Mouse (Mus musculus) olfactory bulb, adult 2 months (tissue): ENCODE results near the gene Cobll1.

Source experiments
- CTCF ChIP-seq: fragments of 200-500 bp; IDR thresholded peaks from 2 replicates; pipeline ENCODE4 v1.5.1; 2012; ENCODE audit warnings: low read depth, mild to moderate bottlenecking, low read length, moderate library complexity; ENCODE audit not compliant: insufficient read depth
- POLR2A ChIP-seq: fragments of 200-500 bp; IDR thresholded peaks from 2 replicates; pipeline ENCODE4 v1.6.1; 2012; ENCODE audit warnings: mild to moderate bottlenecking, low read depth, low read length, moderate library complexity; ENCODE audit not compliant: insufficient read depth

GRCm38 (mm10) chr2:65236644-65237043, 2.6 kb downstream of the Cobll1 start:
- TF ChIP-seq CTCF = no peak
- TF ChIP-seq POLR2A = no peak
